Mouse (Mus musculus): ENCODE measurements around the gene Gm28845. TPM values are rescaled to one million over a fixed set of nuclear protein-coding genes. Genes with fewer than 3 reads are reported as not detected.
"Not testable (repeated sequence)": the region's sequence is repeated elsewhere in the genome, so short reads cannot be mapped to it uniquely, and the experiment has no call there.

Gene Gm28845
- polyA plus RNA-seq, 1 experiment from 2014 or later, result not detected

- DNase-seq (peak; percentile 40), ATAC-seq (ENCODE audit: insufficient read depth) (no peak)
- no peaks in the 10 kb centered on the region for H3K9me3 ChIP-seq (ENCODE audit: low read depth, low read length)
- H3K9ac ChIP-seq, result no peak overlapping the region
- H3K4me1 ChIP-seq (ENCODE audit: insufficient read depth), result no peaks in the 10 kb centered on the region
- WGBS, result 13% methylated on average over 5 of the region's 5 CpGs
- H3K4me2 ChIP-seq, result no peak overlapping the region
- no peak overlapping the region for H3K4me3 ChIP-seq (ENCODE audit: low read depth, low read length)
- no peaks in the 10 kb centered on the region for H3K36me3 ChIP-seq (ENCODE audit: insufficient read depth)
- TF ChIP-seq CTCF (IDR thresholded peaks at IDR 0.05; ENCODE audit: low read depth), result peak; percentile 40
- no peak overlapping the region for H3K27ac ChIP-seq (ENCODE audit: low read depth)
- H3K27me3 ChIP-seq (ENCODE audit: insufficient read depth, low read length), result no peaks in the 10 kb centered on the region
Observed at GRCm38 (mm10) chr1:65075607-65076006, 43.8 kb downstream of the Gm28845 start.

DNA sequence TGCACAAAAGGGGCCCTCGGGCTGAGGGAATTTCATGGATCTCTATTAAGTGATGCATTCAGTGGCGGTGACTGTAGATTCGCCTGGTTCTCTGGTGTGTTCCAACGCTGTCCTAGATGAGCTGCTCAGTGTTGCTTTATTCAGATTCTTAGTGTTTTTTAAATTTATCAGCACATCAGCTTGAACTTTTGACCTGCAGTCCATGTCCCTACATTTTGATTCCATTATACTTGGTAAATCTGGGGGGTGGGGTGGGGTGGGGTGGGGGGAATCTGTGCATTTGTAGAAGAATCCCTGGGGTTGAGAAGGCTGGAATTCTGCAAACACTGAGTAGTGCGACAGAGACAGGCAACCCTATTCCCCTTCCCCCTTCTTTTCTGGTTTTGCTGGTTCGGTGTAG lies 45.8 kb downstream of the Gm28845 start, which contains the start of gene Crygc:
Gene Crygc (minus strand): TSS at position 101 of the 400 bp plus-strand sequence.
- Histone ChIP-seq H3K4me2 (no peak within 1 kb of the TSS), H3K27ac (ENCODE audit: low read depth) (no peak within 1 kb of the TSS)
- 61% methylated on average over 6 of the region's 6 CpGs for WGBS

GRCm38 (mm10) chr1:65067842-65068241 lies 51.5 kb downstream of the Gm28845 start:
- H3K27me3 ChIP-seq (ENCODE audit: insufficient read depth, low read length), result no peaks in the 10 kb centered on the region
- H3K9me3 ChIP-seq (ENCODE audit: low read depth, low read length), result no peaks in the 10 kb centered on the region
- no peak overlapping the region for H3K27ac ChIP-seq (ENCODE audit: low read depth)
- no peak overlapping the region for H3K4me2 ChIP-seq
- DNase-seq, result no peak
- H3K4me3 ChIP-seq (ENCODE audit: low read depth, low read length), result no peak overlapping the region
- no peak for TF ChIP-seq CTCF (IDR thresholded peaks at IDR 0.05; ENCODE audit: low read depth)
- no peaks in the 10 kb centered on the region for H3K36me3 ChIP-seq (ENCODE audit: insufficient read depth)
- H3K4me1 ChIP-seq (ENCODE audit: insufficient read depth), result no peaks in the 10 kb centered on the region
- no peak overlapping the region for H3K9ac ChIP-seq
- ATAC-seq (ENCODE audit: insufficient read depth), result no peak

More for the DNA sequence above, 45.8 kb downstream of the Gm28845 start, which contains the start of gene Crygc:
- Histone ChIP-seq H3K4me1 (ENCODE audit: insufficient read depth) (no peaks in the 10 kb centered on the region), H3K9ac (no peak within 1 kb of the TSS), H3K27me3 (ENCODE audit: insufficient read depth, low read length) (no peaks in the 10 kb centered on the region), H3K36me3 (ENCODE audit: insufficient read depth) (no peaks in the 10 kb centered on the region), H3K4me3 (ENCODE audit: low read depth, low read length) (no peak within 1 kb of the TSS), H3K9me3 (ENCODE audit: low read depth, low read length) (no peaks in the 10 kb centered on the region)
- DNase-seq (no peak), ATAC-seq (ENCODE audit: insufficient read depth) (no peak)
- TF ChIP-seq CTCF (IDR thresholded peaks at IDR 0.05; ENCODE audit: low read depth), result no peak

DNA sequence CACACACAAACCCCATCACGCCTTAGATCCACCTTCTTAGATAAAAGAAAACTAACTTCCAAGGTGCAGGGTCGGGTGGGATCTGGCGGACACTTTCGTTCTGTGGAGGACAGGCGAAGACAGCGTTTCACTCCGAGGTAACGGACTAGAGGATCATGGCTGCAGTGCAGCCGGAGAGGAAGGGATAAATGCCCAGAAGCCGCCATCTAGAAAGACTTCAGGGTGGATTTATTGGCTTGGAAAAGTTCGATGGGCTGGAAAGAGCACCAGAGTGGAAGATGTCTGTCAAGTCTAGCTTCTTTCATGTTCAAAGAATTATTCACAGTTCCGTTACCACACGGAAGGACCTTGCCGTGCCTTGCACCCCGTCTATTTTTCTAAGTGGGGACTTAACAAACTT lies 55.2 kb downstream of the Gm28845 start:
- Histone ChIP-seq H3K4me3 (ENCODE audit: low read depth, low read length) (no peak overlapping the region), H3K9ac (no peak overlapping the region), H3K9me3 (ENCODE audit: low read depth, low read length) (no peaks in the 10 kb centered on the region), H3K36me3 (ENCODE audit: insufficient read depth) (no peaks in the 10 kb centered on the region), H3K27ac (ENCODE audit: low read depth) (no peak overlapping the region), H3K4me1 (ENCODE audit: insufficient read depth) (no peaks in the 10 kb centered on the region), H3K27me3 (ENCODE audit: insufficient read depth, low read length) (no peaks in the 10 kb centered on the region), H3K4me2 (no peak overlapping the region)
- DNase-seq (no peak), ATAC-seq (ENCODE audit: insufficient read depth) (no peak)
- TF ChIP-seq CTCF (IDR thresholded peaks at IDR 0.05; ENCODE audit: low read depth), result no peak
- WGBS, result 80% methylated on average over 15 of the region's 15 CpGs

DNA sequence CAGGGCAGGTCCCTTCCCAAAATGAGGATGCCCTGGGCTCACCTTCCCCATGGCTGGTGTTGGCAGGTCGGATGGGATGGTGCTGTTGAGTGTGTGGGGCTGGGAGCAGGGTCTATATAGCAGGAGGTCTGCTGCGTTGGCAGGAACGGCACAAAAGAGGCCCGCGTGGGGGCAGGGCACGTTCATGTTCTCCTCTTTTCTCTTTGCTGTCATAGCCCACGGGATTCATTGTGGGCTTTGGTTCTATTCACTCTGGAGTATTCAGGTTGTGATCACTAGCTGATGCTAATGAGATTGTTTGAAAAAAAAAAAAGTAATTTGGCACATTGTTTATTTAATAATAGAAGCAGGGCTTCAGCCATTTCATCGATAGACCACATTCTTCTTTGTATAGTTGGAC lies 56.0 kb downstream of the Gm28845 start, which contains the start of gene Crygd:
Gene Crygd (minus strand): TSS at position 101 of the 400 bp plus-strand sequence.
- Histone ChIP-seq H3K36me3 (ENCODE audit: insufficient read depth) (no peaks in the 10 kb centered on the region), H3K27me3 (ENCODE audit: insufficient read depth, low read length) (no peaks in the 10 kb centered on the region), H3K9ac (no peak within 1 kb of the TSS), H3K4me3 (ENCODE audit: low read depth, low read length) (no peak within 1 kb of the TSS), H3K27ac (ENCODE audit: low read depth) (no peak within 1 kb of the TSS), H3K9me3 (ENCODE audit: low read depth, low read length) (no peaks in the 10 kb centered on the region), H3K4me2 (no peak within 1 kb of the TSS), H3K4me1 (ENCODE audit: insufficient read depth) (no peaks in the 10 kb centered on the region)
- no peak for TF ChIP-seq CTCF (IDR thresholded peaks at IDR 0.05; ENCODE audit: low read depth)
- ATAC-seq (ENCODE audit: insufficient read depth), result no peak
- 85% methylated on average over 8 of the region's 8 CpGs for WGBS
- DNase-seq, result no peak

DNA sequence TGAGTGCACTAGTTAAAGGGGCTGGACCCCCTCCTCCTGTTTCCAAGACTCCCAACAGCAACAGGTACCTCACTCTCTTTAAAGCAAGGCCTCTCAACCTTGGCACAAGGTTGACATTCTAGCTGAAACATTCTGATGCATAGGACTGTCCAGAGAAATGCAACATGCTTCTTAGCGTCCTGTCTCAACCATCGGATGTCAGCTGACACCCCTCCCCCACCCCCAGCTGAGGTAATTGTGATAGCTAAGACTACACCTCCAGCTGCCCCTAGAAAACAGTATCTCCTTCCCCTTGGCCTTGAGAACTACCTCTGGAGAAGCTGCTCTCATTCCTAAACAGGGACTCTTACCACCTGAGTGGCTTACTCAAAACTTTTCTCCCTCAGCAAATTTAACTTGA lies 67.2 kb downstream of the Gm28845 start:
- no peak for ATAC-seq (ENCODE audit: insufficient read depth)
- H3K4me3 ChIP-seq (ENCODE audit: low read depth, low read length), result no peak overlapping the region
- no peaks in the 10 kb centered on the region for H3K4me1 ChIP-seq (ENCODE audit: insufficient read depth)
- no peaks in the 10 kb centered on the region for H3K36me3 ChIP-seq (ENCODE audit: insufficient read depth)
- H3K4me2 ChIP-seq, result no peak overlapping the region
- WGBS, result 28% methylated on average over 2 of the region's 2 CpGs
- DNase-seq, result no peak
- TF ChIP-seq CTCF (IDR thresholded peaks at IDR 0.05; ENCODE audit: low read depth), result no peak
- no peaks in the 10 kb centered on the region for H3K9me3 ChIP-seq (ENCODE audit: low read depth, low read length)
- no peaks in the 10 kb centered on the region for H3K27me3 ChIP-seq (ENCODE audit: insufficient read depth, low read length)
- H3K9ac ChIP-seq, result no peak overlapping the region
- no peak overlapping the region for H3K27ac ChIP-seq (ENCODE audit: low read depth)

DNA sequence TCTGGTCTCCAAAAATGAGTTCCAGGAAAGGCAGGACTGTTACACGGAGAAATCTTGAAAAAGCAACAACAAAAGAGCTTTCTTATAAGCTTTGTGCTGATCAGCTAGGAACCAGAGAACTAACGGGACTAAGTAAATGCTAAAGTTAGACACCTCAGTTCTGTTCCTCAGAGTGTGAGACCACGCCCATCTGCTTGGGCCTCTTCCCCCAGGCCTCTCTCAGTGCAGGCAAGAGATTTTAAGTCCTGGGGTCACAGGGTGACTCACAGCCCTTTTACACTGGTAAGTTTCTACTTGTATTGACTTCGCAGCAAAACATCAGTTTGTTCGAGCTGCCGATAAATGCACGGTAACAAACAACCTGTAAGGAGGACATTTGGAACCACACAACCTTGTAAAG lies 67.7 kb downstream of the Gm28845 start:
- Histone ChIP-seq H3K9ac (no peak overlapping the region), H3K4me2 (no peak overlapping the region), H3K9me3 (ENCODE audit: low read depth, low read length) (no peaks in the 10 kb centered on the region), H3K4me1 (ENCODE audit: insufficient read depth) (no peaks in the 10 kb centered on the region), H3K27me3 (ENCODE audit: insufficient read depth, low read length) (no peaks in the 10 kb centered on the region), H3K27ac (ENCODE audit: low read depth) (no peak overlapping the region), H3K4me3 (ENCODE audit: low read depth, low read length) (no peak overlapping the region), H3K36me3 (ENCODE audit: insufficient read depth) (no peaks in the 10 kb centered on the region)
- ATAC-seq (ENCODE audit: insufficient read depth) (no peak), DNase-seq (no peak)
- WGBS, result 60% methylated on average over 7 of the region's 7 CpGs
- no peak for TF ChIP-seq CTCF (IDR thresholded peaks at IDR 0.05; ENCODE audit: low read depth)

- H3K36me3 ChIP-seq (ENCODE audit: insufficient read depth); H3K27ac ChIP-seq (ENCODE audit: low read depth); H3K27me3 ChIP-seq (ENCODE audit: insufficient read depth, low read length); ATAC-seq (ENCODE audit: insufficient read depth); H3K4me3 ChIP-seq (ENCODE audit: low read depth, low read length); DNase-seq; H3K4me2 ChIP-seq; H3K9me3 ChIP-seq (ENCODE audit: low read depth, low read length); H3K9ac ChIP-seq; H3K4me1 ChIP-seq (ENCODE audit: insufficient read depth): not testable (repeated sequence)
- WGBS, result 57% methylated on average over 10 of the region's 12 CpGs
Observed at GRCm38 (mm10) chr1:65050952-65051351, 68.4 kb downstream of the Gm28845 start, which contains the start of gene Cryge. TSS of gene Cryge (minus strand) at chr1:65051149.

Other genes starting within 250 kb of the Gm28845 start
- gene Plekhm3, start 162.7 kb downstream of the Gm28845 start, polyA plus RNA-seq (2014; fragmentation: Nextera tagmentation; extraction: Ambion mirVana), result 8.1 and 9.2 TPM in 2 replicates
- gene Akr1cl, start 86.8 kb downstream of the Gm28845 start, polyA plus RNA-seq (2014; fragmentation: Nextera tagmentation; extraction: Ambion mirVana), result 0.17 TPM in 1 of 2 replicates, not detected in the other
- gene Cryge, start 68.4 kb downstream of the Gm28845 start, polyA plus RNA-seq (2014; fragmentation: Nextera tagmentation; extraction: Ambion mirVana), result not detected in 2 replicates
- not detected in 2 replicates for gene Crygd, start 56.1 kb downstream of the Gm28845 start, polyA plus RNA-seq (2014; fragmentation: Nextera tagmentation; extraction: Ambion mirVana)
- gene Crygc, start 45.9 kb downstream of the Gm28845 start, polyA plus RNA-seq (2014; fragmentation: Nextera tagmentation; extraction: Ambion mirVana), result not detected in 2 replicates
- gene Crygb, start 37.3 kb downstream of the Gm28845 start, polyA plus RNA-seq (2014; fragmentation: Nextera tagmentation; extraction: Ambion mirVana), result not detected in 2 replicates
- gene Cryga, start 16.2 kb downstream of the Gm28845 start, polyA plus RNA-seq (2014; fragmentation: Nextera tagmentation; extraction: Ambion mirVana), result not detected in 2 replicates
- 0.14 TPM in 1 of 2 replicates, not detected in the other for gene D630023F18Rik, start 3.7 kb upstream of the Gm28845 start, polyA plus RNA-seq (2014; fragmentation: Nextera tagmentation; extraction: Ambion mirVana)
- 113 and 114 TPM in 2 replicates for gene Idh1, start 66.9 kb upstream of the Gm28845 start, polyA plus RNA-seq (2014; fragmentation: Nextera tagmentation; extraction: Ambion mirVana)
- 14.4 and 15.5 TPM in 2 replicates for gene Pikfyve, start 67.1 kb upstream of the Gm28845 start, polyA plus RNA-seq (2014; fragmentation: Nextera tagmentation; extraction: Ambion mirVana)
- 0.07 TPM in 1 of 2 replicates, not detected in the other for gene Pth2r, start 162.5 kb upstream of the Gm28845 start, polyA plus RNA-seq (2014; fragmentation: Nextera tagmentation; extraction: Ambion mirVana)

Measured in lung, embryonic 14.5 days (tissue).